In genomic region chr3:137863330-137864123, GRCm38 (mm10) we compare ENCODE assay signal across 8 mouse cellular contexts. TPM values are rescaled to one million over a fixed set of nuclear protein-coding genes. Genes with fewer than 3 reads are reported as not detected.
A peak's percentile ranks its signal among the peaks of the same experiment; 100 is the strongest.
DNase-seq lines count a peak whose midpoint lies in the region; TF ChIP-seq lines count a peak whose summit lies in the region.

No protein-coding gene starts in this region.

- H3K36me3 ChIP-seq in thymus, adult 2 months (ENCODE audit: control insufficient read depth, insufficient read depth, low read length) = no peaks in the 10 kb centered on the region

- DNase-seq in cerebellum, adult 9-11 months = peak; percentile 40
- no peak for DNase-seq in cerebellum, postnatal 14 days
- DNase-seq in thymus, adult 2 months = no peak
- no peak for DNase-seq in thymus, postnatal 4 days
- peak; percentile 21 to 58 for DNase-seq in layer of hippocampus, postnatal 14 days (ENCODE audit: low spot score in 2 of 2)
- DNase-seq in Muller cell, postnatal 12 days (ENCODE audit: inconsistent ontology term) = no peak
- no peak for DNase-seq in gastrocnemius, postnatal 10 days

- H3K4me1 ChIP-seq in thymus, adult 2 months (replicated peaks; ENCODE audit: control insufficient read depth, insufficient read depth, low read length) = peaks cover 4% of the 10 kb centered on the region; the same call in 1 of the 2 replicates
- H3K4me1 ChIP-seq in olfactory bulb, adult 2 months (ENCODE audit: control insufficient read depth, insufficient read depth, low read length) = 0 out of 2 replicates have a peak, but pooled peaks cover 3% of the 10 kb centered on the region

- WGBS in thymus, adult 2 months = 36% methylated on average over 22 of the region's 22 CpGs
- 24% methylated on average over 22 of the region's 22 CpGs for WGBS in olfactory bulb, adult 2 months

- TF ChIP-seq POLR2A in thymus, adult 2 months (IDR thresholded peaks at IDR 0.05; ENCODE audit: control insufficient read depth, extremely low read depth, insufficient read depth, low read length, poor library complexity) = no peak
- TF ChIP-seq POLR2A in olfactory bulb, adult 2 months (IDR thresholded peaks at IDR 0.05; ENCODE audit: insufficient read depth, low read depth, low read length) = no peak

- H3K27me3 ChIP-seq in thymus, adult 2 months (ENCODE audit: control insufficient read depth, insufficient read depth, low read length) = no peaks in the 10 kb centered on the region

- no peak for TF ChIP-seq CTCF in thymus, adult 2 months (IDR thresholded peaks at IDR 0.05; ENCODE audit: borderline replicate concordance, control insufficient read depth, extremely low read depth, insufficient read depth, low read length, poor library complexity)
- TF ChIP-seq CTCF in olfactory bulb, adult 2 months (IDR thresholded peaks at IDR 0.05; ENCODE audit: insufficient read depth, low read depth, low read length) = no peak

- H3K27ac ChIP-seq in thymus, adult 2 months (ENCODE audit: control insufficient read depth, insufficient read depth, low read length) = peak overlapping the region; percentile 67
- peak overlapping the region; percentile 88 for H3K27ac ChIP-seq in olfactory bulb, adult 2 months (ENCODE audit: insufficient read depth, low read depth, low read length)

- peak overlapping the region; percentile 53 for H3K4me3 ChIP-seq in thymus, adult 2 months (ENCODE audit: control insufficient read depth, insufficient read depth, low read length)
- peak overlapping the region; percentile 73 for H3K4me3 ChIP-seq in olfactory bulb, adult 2 months (ENCODE audit: insufficient read depth, low read depth, low read length)

RNA-seq across cellular contexts. Expression of gene H2afz, which starts 0.8 kb away (rescaled TPM):
- 2,509 and 3,151 TPM in 2 replicates for polyA plus RNA-seq in thymus, adult 2 months (2012; rRNA removed)
- 100 to 1,000 TPM; 158 to 167 TPM for total RNA-seq in layer of hippocampus, postnatal 14 days (2021)
- not detected in 2 replicates for polyA plus RNA-seq in olfactory bulb, adult 2 months (2012; ENCODE audit: insufficient read depth, insufficient read length, low replicate concordance, missing spikeins)
- 100 to 1,000 TPM; 136 to 144 TPM for total RNA-seq in gastrocnemius, postnatal 10 days (2021)

RNA-seq across cellular contexts. Expression of gene Dnajb14, which starts 3.9 kb away (rescaled TPM):
- polyA plus RNA-seq in thymus, adult 2 months (2012; rRNA removed) = 2.8 and 2.9 TPM in 2 replicates
- 10 to 100 TPM; 49.6 to 50.2 TPM for total RNA-seq in layer of hippocampus, postnatal 14 days (2021)
- polyA plus RNA-seq in olfactory bulb, adult 2 months (2012; ENCODE audit: insufficient read depth, insufficient read length, low replicate concordance, missing spikeins) = 48.1 TPM in 1 of 2 replicates, not detected in the other
- total RNA-seq in gastrocnemius, postnatal 10 days (2021) = 10 to 100 TPM in 1 of 2 experiments, 1 to 10 TPM in 1; 8.6 to 11.6 TPM

RNA-seq across cellular contexts. Expression of gene Lamtor3, which starts 54.8 kb away (rescaled TPM):
- polyA plus RNA-seq in thymus, adult 2 months (2012; rRNA removed) = 39.0 and 45.9 TPM in 2 replicates
- 10 to 100 TPM; 62.9 to 65.8 TPM for total RNA-seq in layer of hippocampus, postnatal 14 days (2021)
- not detected in 2 replicates for polyA plus RNA-seq in olfactory bulb, adult 2 months (2012; ENCODE audit: insufficient read depth, insufficient read length, low replicate concordance, missing spikeins)
- total RNA-seq in gastrocnemius, postnatal 10 days (2021) = 10 to 100 TPM; 56.8 to 58.3 TPM

Comparison
In these comparisons a context has a peak if more than half of its experiments do, and no peak if none do; other contexts are left out.
1. DNase-seq: peak in cerebellum, adult 9-11 months (single experiment) and layer of hippocampus, postnatal 14 days (2 of 2); none in cerebellum, postnatal 14 days (0 of 2), thymus, adult 2 months (single experiment), thymus, postnatal 4 days (single experiment), Muller cell, postnatal 12 days (single experiment) and gastrocnemius, postnatal 10 days (single experiment).
2. RNA of gene Dnajb14, which starts 3.9 kb away (total RNA-seq): 49.6 to 50.2 TPM in layer of hippocampus, postnatal 14 days; 8.6 to 11.6 TPM in gastrocnemius, postnatal 10 days; every median in the first group is over 4 times any median in the second.